Mouse (Mus musculus): Measurements from ENCODE around the gene Dguok.

DNA sequence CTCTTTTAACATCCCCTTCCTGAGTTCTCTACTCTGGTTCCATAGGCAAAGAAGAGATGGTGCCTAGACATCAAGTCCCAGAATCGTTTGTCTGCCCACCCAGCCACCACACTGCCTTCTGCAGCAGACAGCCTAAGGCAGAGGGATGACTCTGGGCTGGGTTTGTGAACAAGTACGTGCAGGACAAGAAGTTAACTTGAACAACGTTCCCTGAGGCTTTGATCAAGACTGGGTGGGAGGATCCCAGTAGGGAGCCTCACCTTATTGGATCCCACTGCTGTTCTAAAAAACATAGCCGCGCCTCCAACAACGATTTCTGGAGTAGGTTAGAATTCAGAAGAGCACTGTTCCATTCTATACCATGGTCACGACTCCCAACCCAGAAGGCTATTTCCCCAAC lies 59.7 kb downstream of the Dguok start:
- TF ChIP-seq TAL1 (IDR thresholded peaks at IDR 0.05; ENCODE audit: low read length) (no peak), GATA1 (IDR thresholded peaks at IDR 0.05; ENCODE audit: low read length) (no peak)
